Mouse (Mus musculus): ENCODE measurements at regions not wholly inside any gene's neighbourhood (a gene's known extent, or its start where the extent isn't known, plus 50 kb on each side); places are given as distances from the start of the nearest gene placed in this dataset.

GRCm38 (mm10) chr3:54507575-54507974 is 146.7 kb downstream of the Postn start:
- Histone ChIP-seq H3K4me3 (no peak overlapping the region), H3K36me3 (no peaks in the 10 kb centered on the region), H3K27ac (no peak overlapping the region), H3K4me1 (no peaks in the 10 kb centered on the region), H3K9me3 (no peaks in the 10 kb centered on the region), H3K27me3 (ENCODE audit: insufficient read depth, poor library complexity, severe bottlenecking) (no peaks in the 10 kb centered on the region)
- DNase-seq (ENCODE audit: low spot score), result no peak
- WGBS, result 90% methylated on average over 1 of the region's 1 CpGs

- WGBS, result 68% methylated on average over 5 of the region's 5 CpGs
- no peak for DNase-seq (ENCODE audit: low spot score)
- Histone ChIP-seq H3K27ac (no peak overlapping the region), H3K27me3 (ENCODE audit: insufficient read depth, poor library complexity, severe bottlenecking) (no peaks in the 10 kb centered on the region), H3K36me3 (no peaks in the 10 kb centered on the region), H3K4me1 (no peaks in the 10 kb centered on the region), H3K9me3 (no peaks in the 10 kb centered on the region), H3K4me3 (no peak overlapping the region)
These were observed 148.0 kb downstream of the Postn start for GRCm38 (mm10) chr3:54508906-54509305.

- H3K4me1 ChIP-seq, result no peaks in the 10 kb centered on the region
- WGBS, result 77% methylated on average over 3 of the region's 3 CpGs
- H3K27ac ChIP-seq, result no peak overlapping the region
- H3K4me3 ChIP-seq, result no peak overlapping the region
- no peaks in the 10 kb centered on the region for H3K9me3 ChIP-seq
- H3K27me3 ChIP-seq (ENCODE audit: insufficient read depth, poor library complexity, severe bottlenecking), result no peaks in the 10 kb centered on the region
- DNase-seq (ENCODE audit: low spot score), result no peak
- no peaks in the 10 kb centered on the region for H3K36me3 ChIP-seq
These were observed 156.3 kb downstream of the Postn start for GRCm38 (mm10) chr3:54517251-54517650.

- 82% methylated on average over 2 of the region's 2 CpGs for WGBS
- no peaks in the 10 kb centered on the region for H3K36me3 ChIP-seq
- H3K27ac ChIP-seq, result no peak overlapping the region
- H3K4me3 ChIP-seq, result no peak overlapping the region
- H3K27me3 ChIP-seq (ENCODE audit: insufficient read depth, poor library complexity, severe bottlenecking), result no peaks in the 10 kb centered on the region
- no peak for DNase-seq (ENCODE audit: low spot score)
- peaks cover 5% of the 10 kb centered on the region; the same call in 1 of the 2 replicates for H3K9me3 ChIP-seq
- H3K4me1 ChIP-seq, result no peaks in the 10 kb centered on the region
These were observed 161.8 kb downstream of the Postn start for GRCm38 (mm10) chr3:54522716-54523115.

- H3K27ac ChIP-seq, result no peak overlapping the region
- H3K27me3 ChIP-seq (ENCODE audit: insufficient read depth, poor library complexity, severe bottlenecking), result no peaks in the 10 kb centered on the region
- WGBS, result 80% methylated on average over 4 of the region's 4 CpGs
- no peak for DNase-seq (ENCODE audit: low spot score)
- no peak overlapping the region for H3K4me3 ChIP-seq
- no peaks in the 10 kb centered on the region for H3K36me3 ChIP-seq
- no peaks in the 10 kb centered on the region for H3K4me1 ChIP-seq
- H3K9me3 ChIP-seq, result peaks cover 5% of the 10 kb centered on the region; the same call in 1 of the 2 replicates
These were observed 165.7 kb downstream of the Postn start for GRCm38 (mm10) chr3:54526618-54527017.

- H3K4me3 ChIP-seq, result no peak overlapping the region
- DNase-seq (ENCODE audit: low spot score), result no peak
- H3K4me1 ChIP-seq, result no peaks in the 10 kb centered on the region
- no peaks in the 10 kb centered on the region for H3K27me3 ChIP-seq (ENCODE audit: insufficient read depth, poor library complexity, severe bottlenecking)
- no peaks in the 10 kb centered on the region for H3K36me3 ChIP-seq
- WGBS, result 68% methylated on average over 3 of the region's 3 CpGs
- H3K9me3 ChIP-seq, result peaks cover 5% of the 10 kb centered on the region; the same call in 1 of the 2 replicates
- H3K27ac ChIP-seq, result no peak overlapping the region
These were observed 164.3 kb upstream of the Supt20 start for GRCm38 (mm10) chr3:54528292-54528691.

- no peak for DNase-seq (ENCODE audit: low spot score)
- H3K27ac ChIP-seq, result no peak overlapping the region
- no peaks in the 10 kb centered on the region for H3K36me3 ChIP-seq
- H3K9me3 ChIP-seq, result peaks cover 5% of the 10 kb centered on the region; the same call in 1 of the 2 replicates
- H3K4me1 ChIP-seq, result no peaks in the 10 kb centered on the region
- 76% methylated on average over 6 of the region's 6 CpGs for WGBS
- no peaks in the 10 kb centered on the region for H3K27me3 ChIP-seq (ENCODE audit: insufficient read depth, poor library complexity, severe bottlenecking)
- no peak overlapping the region for H3K4me3 ChIP-seq
These were observed 162.4 kb upstream of the Supt20 start for GRCm38 (mm10) chr3:54530251-54530650.

GRCm38 (mm10) chr3:54535361-54535760 is 157.2 kb upstream of the Supt20 start:
- Histone ChIP-seq H3K27me3 (ENCODE audit: insufficient read depth, poor library complexity, severe bottlenecking) (no peaks in the 10 kb centered on the region), H3K9me3 (no peaks in the 10 kb centered on the region), H3K27ac (no peak overlapping the region), H3K4me3 (no peak overlapping the region), H3K4me1 (no peaks in the 10 kb centered on the region), H3K36me3 (no peaks in the 10 kb centered on the region)
- DNase-seq (ENCODE audit: low spot score), result no peak
- 85% methylated on average over 7 of the region's 7 CpGs for WGBS

GRCm38 (mm10) chr3:54538055-54538454 is 154.6 kb upstream of the Supt20 start:
- Histone ChIP-seq H3K27ac (no peak overlapping the region), H3K36me3 (no peaks in the 10 kb centered on the region), H3K9me3 (no peaks in the 10 kb centered on the region), H3K27me3 (ENCODE audit: insufficient read depth, poor library complexity, severe bottlenecking) (no peaks in the 10 kb centered on the region), H3K4me3 (no peak overlapping the region), H3K4me1 (no peaks in the 10 kb centered on the region)
- no peak for DNase-seq (ENCODE audit: low spot score)
- WGBS, result 47% methylated on average over 3 of the region's 3 CpGs

GRCm38 (mm10) chr3:54540540-54541080 is 152.0 kb upstream of the Supt20 start:
- Histone ChIP-seq H3K4me1 (no peaks in the 10 kb centered on the region), H3K4me3 (no peak overlapping the region), H3K27me3 (ENCODE audit: insufficient read depth, poor library complexity, severe bottlenecking) (no peaks in the 10 kb centered on the region), H3K27ac (no peak overlapping the region), H3K9me3 (no peaks in the 10 kb centered on the region), H3K36me3 (no peaks in the 10 kb centered on the region)
- DNase-seq (ENCODE audit: low spot score), result no peak
- WGBS, result 69% methylated on average over 3 of the region's 3 CpGs

GRCm38 (mm10) chr3:54541389-54541788 is 151.2 kb upstream of the Supt20 start:
- no peaks in the 10 kb centered on the region for H3K9me3 ChIP-seq
- H3K4me3 ChIP-seq, result no peak overlapping the region
- no peak overlapping the region for H3K27ac ChIP-seq
- 83% methylated on average over 5 of the region's 5 CpGs for WGBS
- no peaks in the 10 kb centered on the region for H3K4me1 ChIP-seq
- no peaks in the 10 kb centered on the region for H3K36me3 ChIP-seq
- DNase-seq (ENCODE audit: low spot score), result no peak
- no peaks in the 10 kb centered on the region for H3K27me3 ChIP-seq (ENCODE audit: insufficient read depth, poor library complexity, severe bottlenecking)

GRCm38 (mm10) chr3:54545393-54545792 is 147.2 kb upstream of the Supt20 start:
- H3K27me3 ChIP-seq (ENCODE audit: insufficient read depth, poor library complexity, severe bottlenecking), result no peaks in the 10 kb centered on the region
- no peaks in the 10 kb centered on the region for H3K36me3 ChIP-seq
- DNase-seq (ENCODE audit: low spot score), result no peak
- H3K4me3 ChIP-seq, result no peak overlapping the region
- H3K27ac ChIP-seq, result no peak overlapping the region
- H3K9me3 ChIP-seq, result no peaks in the 10 kb centered on the region
- no peaks in the 10 kb centered on the region for H3K4me1 ChIP-seq

- Histone ChIP-seq H3K4me1 (no peaks in the 10 kb centered on the region), H3K9me3 (no peaks in the 10 kb centered on the region), H3K4me3 (no peak overlapping the region), H3K27me3 (ENCODE audit: insufficient read depth, poor library complexity, severe bottlenecking) (no peaks in the 10 kb centered on the region), H3K36me3 (no peaks in the 10 kb centered on the region), H3K27ac (no peak overlapping the region)
- 73% methylated on average over 9 of the region's 9 CpGs for WGBS
- DNase-seq (ENCODE audit: low spot score), result no peak
These were observed 140.7 kb upstream of the Supt20 start for GRCm38 (mm10) chr3:54551908-54552307.

- no peak for DNase-seq (ENCODE audit: low spot score)
- Histone ChIP-seq H3K4me1 (no peaks in the 10 kb centered on the region), H3K4me3 (no peak overlapping the region), H3K36me3 (no peaks in the 10 kb centered on the region), H3K27ac (no peak overlapping the region), H3K9me3 (no peaks in the 10 kb centered on the region), H3K27me3 (ENCODE audit: insufficient read depth, poor library complexity, severe bottlenecking) (no peaks in the 10 kb centered on the region)
- WGBS, result 82% methylated on average over 2 of the region's 2 CpGs
These were observed 136.7 kb upstream of the Supt20 start for GRCm38 (mm10) chr3:54555954-54556353.
